ENCODE assay signal across 17 mouse cellular contexts in the genomic region with DNA sequence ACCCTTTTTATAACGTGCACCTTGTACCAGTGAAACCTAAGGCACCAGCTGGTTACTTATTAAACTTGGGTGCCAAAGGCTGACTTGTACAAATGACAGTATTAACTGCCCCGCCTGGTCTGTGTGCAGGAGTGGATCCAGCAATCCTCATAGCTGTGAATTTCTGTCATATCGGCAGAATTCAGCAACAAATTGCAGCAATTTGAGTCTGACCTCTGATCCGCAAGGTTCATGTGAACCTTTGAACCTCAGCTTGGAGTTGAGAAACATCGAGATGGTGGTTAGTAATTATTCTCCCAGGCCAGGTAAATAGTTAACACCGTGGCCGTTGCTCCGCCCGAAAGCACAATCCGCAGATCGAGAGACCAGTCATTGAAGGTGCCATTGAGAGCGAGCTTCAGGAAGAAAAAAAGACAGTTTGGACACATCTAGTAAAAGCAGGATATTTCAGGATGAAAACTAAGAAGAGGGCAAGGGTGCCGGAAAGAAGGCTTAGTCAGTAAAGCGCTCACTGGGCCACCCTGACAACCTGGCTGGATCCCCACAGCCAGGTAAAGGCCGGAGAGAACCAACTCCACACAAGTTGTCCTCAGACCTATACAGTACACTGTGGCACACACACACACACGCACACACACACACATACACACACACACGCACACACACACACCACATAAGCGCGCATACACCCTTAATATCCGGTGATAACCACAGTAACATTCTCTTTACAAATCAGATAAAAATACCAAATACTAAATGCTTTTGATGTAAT. TPM values are rescaled to one million over a fixed set of nuclear protein-coding genes. Genes with fewer than 3 reads are reported as not detected.
A peak's percentile ranks its signal among the peaks of the same experiment; 100 is the strongest.
DNase-seq lines count a peak whose midpoint lies in the region; ATAC-seq lines count a peak whose summit lies in the region.
"Had no signal": no experiment of that assay in that cellular context is flagged by ENCODE, and none has a peak within 500 bp of the region (broad histone marks: within the 10 kb centered on the region; RNA-seq: fewer than 3 reads in every experiment).

No protein-coding gene starts in this region.

- 75% methylated on average over 20 of the region's 20 CpGs for WGBS in stomach, embryonic 14.5 days
- 93% methylated on average over 20 of the region's 20 CpGs for WGBS in midbrain, embryonic 15.5 days

- no peak for ATAC-seq in erythroblast, adult 5-6 weeks (replicated peaks; ENCODE audit: low FRiP score, poor library complexity, severe bottlenecking)
- ATAC-seq in stomach, embryonic 14.5 days (ENCODE audit: insufficient number of reproducible peaks, insufficient read depth, low FRiP score, low read depth): peak; percentile 73; the same call in 1 of the 2 replicates
- ATAC-seq in midbrain, embryonic 15.5 days (replicated peaks): no peak
- ATAC-seq: activated CD4-positive, CD25-positive, alpha-beta regulatory T cell, adult 4 months had no signal

- H3K27ac ChIP-seq in stomach, embryonic 14.5 days (ENCODE audit: low read length): peak overlapping the region; percentile 59; the same call in 1 of the 2 replicates
- no peak overlapping the region for H3K27ac ChIP-seq in midbrain, embryonic 15.5 days
- H3K27ac ChIP-seq: heart, embryonic 15.5 days; hindbrain, embryonic 12.5 days; layer of hippocampus, adult 2 months had no signal

- no peaks in the 10 kb centered on the region for H3K4me1 ChIP-seq in erythroblast, embryonic 14.5 days (ENCODE audit: control insufficient read depth)
- no peaks in the 10 kb centered on the region for H3K4me1 ChIP-seq in stomach, embryonic 14.5 days (ENCODE audit: control insufficient read depth, insufficient read depth, low read length)
- no peaks in the 10 kb centered on the region for H3K4me1 ChIP-seq in midbrain, embryonic 15.5 days
- H3K4me1 ChIP-seq: heart, embryonic 15.5 days; hindbrain, embryonic 12.5 days; megakaryocyte, embryonic 14.5 days had no signal

- H3K36me3 ChIP-seq in erythroblast, embryonic 14.5 days (ENCODE audit: control insufficient read depth): no peaks in the 10 kb centered on the region; the same call in 1 of the 2 replicates
- no peaks in the 10 kb centered on the region for H3K36me3 ChIP-seq in stomach, embryonic 14.5 days (ENCODE audit: control insufficient read depth, insufficient read depth, low read length)
- no peaks in the 10 kb centered on the region for H3K36me3 ChIP-seq in midbrain, embryonic 15.5 days (replicated peaks)
- H3K36me3 ChIP-seq: heart, embryonic 15.5 days; hindbrain, embryonic 12.5 days had no signal

- H3K9me3 ChIP-seq in erythroblast, embryonic 14.5 days (ENCODE audit: control insufficient read depth, low read length): no peaks in the 10 kb centered on the region
- H3K9me3 ChIP-seq in stomach, embryonic 14.5 days (ENCODE audit: control insufficient read depth, low read depth, low read length): no peaks in the 10 kb centered on the region
- no peaks in the 10 kb centered on the region for H3K9me3 ChIP-seq in midbrain, embryonic 15.5 days
- H3K9me3 ChIP-seq: heart, embryonic 15.5 days; hindbrain, embryonic 12.5 days had no signal

- H3K4me2 ChIP-seq in stomach, embryonic 14.5 days (replicated peaks; ENCODE audit: low read depth, low read length): peak overlapping the region; percentile 13
- H3K4me2 ChIP-seq in midbrain, embryonic 15.5 days: no peak overlapping the region
- H3K4me2 ChIP-seq: heart, embryonic 15.5 days; hindbrain, embryonic 12.5 days had no signal

- no peak overlapping the region for H3K9ac ChIP-seq in stomach, embryonic 14.5 days (replicated peaks; ENCODE audit: low read depth, low read length)
- H3K9ac ChIP-seq in midbrain, embryonic 15.5 days: no peak overlapping the region
- H3K9ac ChIP-seq: heart, embryonic 15.5 days; hindbrain, embryonic 12.5 days had no signal

- peak overlapping the region; percentile 37 for H3K4me3 ChIP-seq in erythroblast, embryonic 14.5 days (replicated peaks)
- peak overlapping the region; percentile 15; the same call in 1 of the 2 replicates for H3K4me3 ChIP-seq in stomach, embryonic 14.5 days (ENCODE audit: low read depth, low read length)
- no peak overlapping the region for H3K4me3 ChIP-seq in midbrain, embryonic 15.5 days
- H3K4me3 ChIP-seq: heart, embryonic 15.5 days; hindbrain, embryonic 12.5 days; layer of hippocampus, adult 2 months; megakaryocyte, embryonic 14.5 days had no signal

- peak; percentile 90 to 95 for DNase-seq in kidney, adult 8-10 months
- DNase-seq in kidney, postnatal 4 days: peak; percentile 59 to 77
- DNase-seq in thymus, postnatal 36 days: no peak
- DNase-seq in layer of hippocampus, adult 9-11 months: no peak
- DNase-seq: cerebellum, adult 18-20 months; lung, adult 2 months had no signal

- no peaks in the 10 kb centered on the region for H3K27me3 ChIP-seq in erythroblast, embryonic 14.5 days (ENCODE audit: control insufficient read depth)
- H3K27me3 ChIP-seq in stomach, embryonic 14.5 days (ENCODE audit: control insufficient read depth, insufficient read depth, low read length): no peaks in the 10 kb centered on the region
- H3K27me3 ChIP-seq in midbrain, embryonic 15.5 days (replicated peaks): no peaks in the 10 kb centered on the region
- H3K27me3 ChIP-seq: CH12.LX; heart, embryonic 15.5 days; hindbrain, embryonic 12.5 days had no signal

RNA-seq across cellular contexts. Expression of a gene that starts 48.9 kb away (rescaled TPM):
- polyA plus RNA-seq in erythroblast, embryonic 14.5 days (2012): not detected in 2 replicates
- total RNA-seq in erythroblast, adult 5-6 weeks (2015; ENCODE audit: low replicate concordance): not detected in 2 replicates
- not detected in 2 replicates for total RNA-seq in erythroblast, adult 5-6 weeks (2017; ENCODE audit: low replicate concordance)
- polyA plus RNA-seq in stomach, embryonic 14.5 days (2014; fragmentation: Nextera tagmentation; extraction: Ambion mirVana): 2.2 and 3.0 TPM in 2 replicates
- 0.18 TPM in 1 of 2 replicates, not detected in the other for polyA plus RNA-seq in midbrain, embryonic 15.5 days (2015; fragmentation: Nextera tagmentation; extraction: Ambion mirVana)
- total RNA-seq: layer of hippocampus, adult 2 months; left cerebral cortex, postnatal 14 days had no signal
- polyA plus RNA-seq: hindbrain, embryonic 12.5 days had no signal

Comparison
In these comparisons a context has a peak if more than half of its experiments do, and no peak if none do; other contexts are left out.
1. DNase-seq: peak in kidney, adult 8-10 months (2 of 2) and kidney, postnatal 4 days (2 of 2); none in thymus, postnatal 36 days (0 of 2) and layer of hippocampus, adult 9-11 months (single experiment).